Mouse (Mus musculus) urinary bladder, postnatal 4 days (tissue): ENCODE measurements around the gene Prss12.
"Not testable (repeated sequence)": the region's sequence is repeated elsewhere in the genome, so short reads cannot be mapped to it uniquely, and the experiment has no call there.

ENCODE experiments used
- DNase-seq, 2 experiments: peaks; one replicate each; pipeline ENCODE4 v3.0.0; 2021 to 2022; ENCODE audit warnings: low spot score in 2 of 2

Prss12 gene

GRCm38 (mm10) chr3:123476833-123477232 lies 30.1 kb downstream of the Prss12 start:
- no peak for DNase-seq

GRCm38 (mm10) chr3:123481266-123481665 lies 34.6 kb downstream of the Prss12 start:
- DNase-seq = no peak

- DNase-seq = no peak
Observed at GRCm38 (mm10) chr3:123491814-123492213, 45.1 kb downstream of the Prss12 start.

- no peak for DNase-seq
Observed at GRCm38 (mm10) chr3:123493163-123493562, 46.5 kb downstream of the Prss12 start.

- DNase-seq = no peak
Observed at GRCm38 (mm10) chr3:123495088-123495487, 48.4 kb downstream of the Prss12 start.

- DNase-seq = no peak
Observed at GRCm38 (mm10) chr3:123498787-123499186, 52.1 kb downstream of the Prss12 start.

GRCm38 (mm10) chr3:123501798-123502197 lies 55.1 kb downstream of the Prss12 start:
- not testable (repeated sequence) for DNase-seq

- DNase-seq = no peak
Observed at GRCm38 (mm10) chr3:123503943-123504342, 57.2 kb downstream of the Prss12 start.

GRCm38 (mm10) chr3:123504783-123505182 lies 58.1 kb downstream of the Prss12 start:
- DNase-seq = no peak

- DNase-seq = no peak
Observed at GRCm38 (mm10) chr3:123505778-123506667, 59.3 kb downstream of the Prss12 start.

GRCm38 (mm10) chr3:123506699-123507662 lies 60.3 kb downstream of the Prss12 start:
- no peak for DNase-seq

- no peak for DNase-seq
Observed at GRCm38 (mm10) chr3:123507663-123508055, 60.9 kb downstream of the Prss12 start.

GRCm38 (mm10) chr3:123508056-123508674 lies 61.5 kb downstream of the Prss12 start:
- peak; percentile 99 for DNase-seq

GRCm38 (mm10) chr3:123508675-123509376 lies 62.1 kb downstream of the Prss12 start:
- DNase-seq = no peak

- DNase-seq = no peak
Observed at GRCm38 (mm10) chr3:123511818-123512217, 65.1 kb downstream of the Prss12 start.

GRCm38 (mm10) chr3:123514886-123515285 lies 68.2 kb downstream of the Prss12 start:
- DNase-seq = no peak

GRCm38 (mm10) chr3:123515600-123516359 lies 69.1 kb downstream of the Prss12 start:
- DNase-seq = no peak

- DNase-seq = no peak
Observed at GRCm38 (mm10) chr3:123516784-123517183, 70.1 kb downstream of the Prss12 start.

- DNase-seq = no peak
Observed at GRCm38 (mm10) chr3:123526313-123527067, 79.8 kb downstream of the Prss12 start.
